Comparison of ENCODE assay signal across 19 mouse cellular contexts in genomic region chr6:29206006-29206405, GRCm38 (mm10). TPM values are rescaled to one million over a fixed set of nuclear protein-coding genes. Genes with fewer than 3 reads are reported as not detected.
DNase-seq lines count a peak whose midpoint lies in the region; TF ChIP-seq lines count a peak whose summit lies in the region.
"Had no signal": no experiment of that assay in that cellular context is flagged by ENCODE, and none has a peak within 500 bp of the region (broad histone marks: within the 10 kb centered on the region; RNA-seq: fewer than 3 reads in every experiment).

No protein-coding gene starts in this region.

- H3K4me1 ChIP-seq in heart, embryonic 10.5 days = peaks cover 7% of the 10 kb centered on the region

- intact Hi-C loops in gastrocnemius, adult 2 months (cut with DNase I) = no loop called here
- intact Hi-C loops in heart, postnatal 36 days (cut with DNase I) = no loop called here

- peak overlapping the region; percentile 79; the same call in 1 of the 2 replicates for H3K27ac ChIP-seq in gastrocnemius, adult 2 months
- H3K27ac ChIP-seq in heart, embryonic 10.5 days = no peak overlapping the region
- H3K27ac ChIP-seq: embryonic facial prominence, embryonic 10.5 days; forebrain, embryonic 15.5 days; hindbrain, embryonic 13.5 days; hindbrain, postnatal 0 days; intestine, embryonic 15.5 days had no signal

- peaks cover 4% of the 10 kb centered on the region; the same call in 1 of the 2 replicates for H3K27me3 ChIP-seq in heart, embryonic 10.5 days (ENCODE audit: insufficient read depth, poor library complexity, severe bottlenecking)
- H3K27me3 ChIP-seq: forebrain, embryonic 15.5 days; intestine, embryonic 15.5 days had no signal

- TF ChIP-seq CTCF in gastrocnemius, adult 2 months (IDR thresholded peaks at IDR 0.05) = no peak

- WGBS in heart, embryonic 10.5 days = 90% methylated on average over 10 of the region's 10 CpGs

- peaks cover 49% of the 10 kb centered on the region for H3K36me3 ChIP-seq in heart, embryonic 10.5 days

- H3K4me3 ChIP-seq in gastrocnemius, adult 2 months = no peak overlapping the region; the same call in 1 of the 2 replicates
- H3K4me3 ChIP-seq in heart, embryonic 10.5 days = no peak overlapping the region
- H3K4me3 ChIP-seq: embryonic facial prominence, embryonic 10.5 days; forebrain, embryonic 15.5 days; hindbrain, embryonic 13.5 days; intestine, embryonic 15.5 days had no signal

- H3K9me3 ChIP-seq in heart, embryonic 10.5 days = no peaks in the 10 kb centered on the region
- H3K9me3 ChIP-seq: embryonic facial prominence, embryonic 10.5 days; forebrain, embryonic 15.5 days; hindbrain, embryonic 13.5 days; intestine, embryonic 15.5 days had no signal

- no peak for DNase-seq in gastrocnemius, adult 2 months
- DNase-seq in gastrocnemius, adult 18-20 months (ENCODE audit: low spot score) = no peak
- peak; percentile 73 for DNase-seq in heart, embryonic 10.5 days (ENCODE audit: low spot score)
- DNase-seq in heart, postnatal 36 days = no peak
- DNase-seq in testis, postnatal 10 days (ENCODE audit: low spot score) = peak; percentile 41
- no peak for DNase-seq in testis, postnatal 14 days (ENCODE audit: low spot score)
- DNase-seq in yolk sac, embryonic 10.5 days (ENCODE audit: low spot score) = no peak
- DNase-seq: adrenal gland, postnatal 10 days; cerebellum, adult 2 months; gastrocnemius, postnatal 36 days; heart, adult 18-20 months; kidney, adult 2 months had no signal

RNA-seq across cellular contexts. Expression of gene Impdh1, which starts 10.2 kb away (rescaled TPM):
- total RNA-seq in gastrocnemius, adult 2 months (2021) = 10 to 100 TPM in 1 of 2 experiments, 1 to 10 TPM in 1; 9.9 to 10.3 TPM
- total RNA-seq in gastrocnemius, adult 18-20 months (2021) = 10 to 100 TPM in 1 of 2 experiments, 1 to 10 TPM in 1; 9.2 to 12.8 TPM
- 50.7 and 54.0 TPM in 2 replicates for polyA plus RNA-seq in heart, embryonic 10.5 days (2016; fragmentation: Nextera tagmentation; extraction: Ambion mirVana)
- 10 to 100 TPM; 21.5 to 26.3 TPM for total RNA-seq in heart, postnatal 36 days (2021)

RNA-seq across cellular contexts. Expression of gene Prrt4, which starts 26.6 kb away (rescaled TPM):
- total RNA-seq in gastrocnemius, adult 2 months (2021) = under 1 TPM; 0.36 to 0.73 TPM
- under 1 TPM; 0.30 to 1.00 TPM for total RNA-seq in gastrocnemius, adult 18-20 months (2021)
- 3.2 and 4.3 TPM in 2 replicates for polyA plus RNA-seq in heart, embryonic 10.5 days (2016; fragmentation: Nextera tagmentation; extraction: Ambion mirVana)
- total RNA-seq in heart, postnatal 36 days (2021) = 1 to 10 TPM; 3.6 to 4.0 TPM
- total RNA-seq: hematopoietic stem cell, adult 5-6 weeks; MEL had no signal

RNA-seq across cellular contexts. Expression of gene Rbm28, which starts 41.2 kb away (rescaled TPM):
- total RNA-seq in gastrocnemius, adult 2 months (2021) = 10 to 100 TPM; 16.3 to 18.4 TPM
- 10 to 100 TPM; 12.9 to 15.2 TPM for total RNA-seq in gastrocnemius, adult 18-20 months (2021)
- 30.0 and 44.4 TPM in 2 replicates for polyA plus RNA-seq in heart, embryonic 10.5 days (2016; fragmentation: Nextera tagmentation; extraction: Ambion mirVana)
- total RNA-seq in heart, postnatal 36 days (2021) = 10 to 100 TPM; 19.9 to 20.1 TPM

Comparison
In these comparisons a context has a peak if more than half of its experiments do, and no peak if none do; other contexts are left out.
1. DNase-seq: peak in heart, embryonic 10.5 days (single experiment) and testis, postnatal 10 days (single experiment); none in gastrocnemius, adult 2 months (single experiment), gastrocnemius, adult 18-20 months (single experiment), heart, postnatal 36 days (0 of 2), testis, postnatal 14 days (single experiment) and yolk sac, embryonic 10.5 days (single experiment).